Mouse (Mus musculus) heart, adult 2 months (tissue): ENCODE measurements around the gene Rabep2.

ENCODE experiments used
- CTCF ChIP-seq: fragments of 200-600 bp; IDR thresholded peaks from 2 replicates; pipeline ENCODE4 v1.8.1; 2022; ENCODE audit warnings: antibody characterized with exemption, mild to moderate bottlenecking, moderate library complexity
- EP300 ChIP-seq: fragments of 200-500 bp; IDR thresholded peaks from 2 replicates; pipeline ENCODE4 v1.6.1; 2011; ENCODE audit warnings: low read depth, low read length, control low read depth; ENCODE audit not compliant: insufficient read depth
- POLR2A ChIP-seq: fragments of 200-500 bp; IDR thresholded peaks from 2 replicates; pipeline ENCODE4 v1.6.1; 2011; ENCODE audit warnings: mild to moderate bottlenecking, low read depth, low read length, control low read depth; ENCODE audit not compliant: insufficient read depth

DNA sequence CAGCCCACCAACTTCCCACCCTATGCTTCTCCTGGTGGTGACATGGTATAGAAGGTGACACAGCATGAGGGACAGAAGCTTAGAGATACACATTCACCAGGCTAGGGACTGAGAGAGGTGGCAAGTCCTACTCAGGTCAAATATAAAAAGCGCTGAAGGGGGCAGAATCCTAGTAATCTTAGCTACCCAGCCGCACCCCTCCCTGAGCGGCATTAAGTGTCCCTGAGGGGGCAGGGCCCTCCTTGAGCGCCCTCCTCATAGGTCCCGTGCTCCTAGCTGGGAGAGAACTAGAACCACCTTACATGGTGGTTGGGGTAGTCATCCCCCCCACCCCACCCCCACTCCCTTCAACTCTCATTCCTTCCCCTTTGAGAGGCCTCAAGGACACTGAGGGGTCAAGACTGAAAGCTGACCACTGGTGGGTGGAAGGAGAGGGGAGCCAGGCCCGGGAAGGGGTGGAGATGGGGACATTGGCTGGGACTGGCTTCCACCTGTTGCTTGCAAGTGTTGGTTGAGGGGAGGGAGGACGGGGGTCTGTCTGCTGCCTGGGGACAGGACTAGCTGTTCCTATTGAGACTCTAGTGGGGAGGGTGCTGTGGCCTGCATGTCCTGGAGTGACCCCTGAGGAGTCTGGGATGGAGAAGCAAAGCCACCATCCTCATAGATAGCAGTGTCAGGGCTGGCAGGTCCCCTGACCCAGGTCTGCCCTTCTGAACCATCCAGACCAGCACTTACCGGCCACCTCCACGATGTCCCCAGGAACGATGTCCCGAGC lies 30.5 kb downstream of the Rabep2 start:
- TF ChIP-seq CTCF (no peak), POLR2A (no peak), EP300 (no peak)
